Mouse (Mus musculus) skeletal muscle tissue, adult 2 months (tissue): ENCODE measurements around the gene Tcf15.

Experiments used
- DNase-seq: peaks from one replicate; pipeline ENCODE4 v3.0.0-alpha.2; 2012; ENCODE audit warnings: low read depth, low spot score

Tcf15 gene

GRCm38 (mm10) chr2:152169377-152169776 lies 26.0 kb downstream of the Tcf15 start:
- no peak for DNase-seq

GRCm38 (mm10) chr2:152174861-152175260 lies 31.5 kb downstream of the Tcf15 start:
- DNase-seq, result no peak

GRCm38 (mm10) chr2:152176659-152177058 lies 33.3 kb downstream of the Tcf15 start:
- no peak for DNase-seq

- DNase-seq, result peak; percentile 25
Measured at GRCm38 (mm10) chr2:152177162-152177805, 33.9 kb downstream of the Tcf15 start.

- DNase-seq, result no peak
Measured at GRCm38 (mm10) chr2:152177806-152178170, 34.4 kb downstream of the Tcf15 start.

GRCm38 (mm10) chr2:152178345-152178744 lies 35.0 kb downstream of the Tcf15 start:
- no peak for DNase-seq

- no peak for DNase-seq
Measured at GRCm38 (mm10) chr2:152179301-152179700, 35.9 kb downstream of the Tcf15 start.

GRCm38 (mm10) chr2:152180323-152180722 lies 37.0 kb downstream of the Tcf15 start:
- peak; percentile 77 for DNase-seq

- DNase-seq, result no peak
Measured at GRCm38 (mm10) chr2:152187132-152187531, 43.8 kb downstream of the Tcf15 start.

GRCm38 (mm10) chr2:152189213-152189612 lies 45.9 kb downstream of the Tcf15 start:
- DNase-seq, result no peak

GRCm38 (mm10) chr2:152189640-152190039 lies 46.3 kb downstream of the Tcf15 start:
- peak; percentile 25 for DNase-seq

- DNase-seq, result no peak
Measured at GRCm38 (mm10) chr2:152190161-152190560, 46.8 kb downstream of the Tcf15 start.

- DNase-seq, result no peak
Measured at GRCm38 (mm10) chr2:152192591-152193345, 49.4 kb downstream of the Tcf15 start.

- DNase-seq, result no peak
Measured at GRCm38 (mm10) chr2:152193346-152193710, 50.0 kb downstream of the Tcf15 start.

GRCm38 (mm10) chr2:152194586-152194985 lies 51.2 kb downstream of the Tcf15 start:
- no peak for DNase-seq

- DNase-seq, result no peak
Measured at GRCm38 (mm10) chr2:152196896-152197295, 53.5 kb downstream of the Tcf15 start.

GRCm38 (mm10) chr2:152197301-152197712 lies 53.9 kb downstream of the Tcf15 start:
- peak; percentile 67 for DNase-seq
